In the genomic region with DNA sequence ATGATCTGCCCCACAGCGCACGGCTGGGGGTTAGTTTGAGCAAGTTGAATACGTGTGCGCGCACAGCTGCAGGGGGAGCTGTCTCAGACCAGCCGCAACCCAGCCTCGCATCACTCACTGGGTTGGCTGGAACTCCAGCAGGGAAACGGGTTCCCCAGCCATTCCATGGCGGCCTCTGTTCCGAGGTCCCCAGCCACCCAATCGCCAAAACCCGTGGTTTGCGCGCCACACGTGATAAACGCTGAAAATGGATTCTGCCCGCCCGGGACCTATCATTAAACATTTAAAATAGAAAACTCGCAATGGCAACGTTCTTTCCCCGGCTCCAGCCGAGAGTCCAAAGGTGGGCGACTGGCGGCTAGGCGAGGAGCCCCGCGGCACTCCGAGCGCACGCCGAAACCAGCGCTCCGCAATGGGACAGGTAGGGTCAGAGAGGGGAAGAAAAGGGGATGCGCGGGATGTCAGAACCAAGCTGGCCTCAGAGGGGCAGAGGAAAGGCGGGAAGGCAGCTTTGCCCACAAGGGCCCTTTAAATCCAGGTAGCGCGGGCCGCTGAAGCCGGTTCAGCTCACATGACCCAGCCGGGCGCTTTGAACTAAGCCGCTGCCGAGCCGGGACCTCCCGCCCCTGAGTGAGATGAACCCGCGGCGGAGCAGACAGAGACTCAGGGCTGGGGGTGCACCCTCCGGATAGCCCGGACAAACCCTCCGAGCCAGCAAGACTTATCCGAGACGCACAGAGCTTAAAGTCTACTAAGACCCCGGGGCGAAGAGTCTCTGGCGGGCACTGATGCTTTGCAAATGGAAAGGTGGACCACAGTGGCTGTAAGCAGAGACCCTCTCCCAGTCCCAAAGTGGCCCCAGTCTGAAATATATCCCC, we compare ENCODE assay signal across 8 mouse cellular contexts. TPM values are rescaled to one million over a fixed set of nuclear protein-coding genes. Genes with fewer than 3 reads are reported as not detected.
DNase-seq lines count a peak whose midpoint lies in the region; ATAC-seq and TF ChIP-seq lines count a peak whose summit lies in the region.

No protein-coding gene starts in this region.

- peak overlapping the region; percentile 99 for H3K4me2 ChIP-seq in embryonic facial prominence, embryonic 14.5 days (ENCODE audit: low read depth, low read length)
- peak overlapping the region; percentile 98 for H3K4me2 ChIP-seq in intestine, embryonic 16.5 days (ENCODE audit: low read depth, low read length)
- peak overlapping the region; percentile 55 for H3K4me2 ChIP-seq in liver, embryonic 16.5 days (ENCODE audit: low read depth, low read length)

- H3K9ac ChIP-seq in embryonic facial prominence, embryonic 14.5 days (ENCODE audit: low read depth, low read length), result peak overlapping the region; percentile 67
- H3K9ac ChIP-seq in intestine, embryonic 16.5 days (ENCODE audit: low read depth, low read length), result peak overlapping the region; percentile 80
- no peak overlapping the region for H3K9ac ChIP-seq in liver, embryonic 16.5 days (ENCODE audit: low read depth, low read length)

- ATAC-seq in embryonic facial prominence, embryonic 14.5 days (ENCODE audit: low read depth), result no peak
- ATAC-seq in intestine, embryonic 16.5 days, result peak; percentile 29
- peak; percentile 66 for ATAC-seq in liver, embryonic 16.5 days (ENCODE audit: low read depth)
- no peak for ATAC-seq in erythroid progenitor cell, adult 5-6 weeks (replicated peaks; ENCODE audit: low FRiP score, poor library complexity, severe bottlenecking)

- peak overlapping the region; percentile 67 for H3K4me3 ChIP-seq in embryonic facial prominence, embryonic 14.5 days (ENCODE audit: low read depth, low read length)
- H3K4me3 ChIP-seq in intestine, embryonic 16.5 days (ENCODE audit: low read length), result peak overlapping the region; percentile 69
- peak overlapping the region; percentile 54 for H3K4me3 ChIP-seq in liver, embryonic 16.5 days (ENCODE audit: low read depth, low read length)
- H3K4me3 ChIP-seq in thymus, adult 2 months (ENCODE audit: control insufficient read depth, insufficient read depth, low read length), result peak overlapping the region; percentile 64

- H3K27me3 ChIP-seq in embryonic facial prominence, embryonic 14.5 days (replicated peaks; ENCODE audit: control insufficient read depth, insufficient read depth, low read length), result peaks cover 16% of the 10 kb centered on the region; the same call in 1 of the 2 replicates
- peaks cover 4% of the 10 kb centered on the region; the same call in 1 of the 2 replicates for H3K27me3 ChIP-seq in intestine, embryonic 16.5 days (replicated peaks; ENCODE audit: control insufficient read depth, insufficient read depth, low read length)
- peaks cover 84% of the 10 kb centered on the region for H3K27me3 ChIP-seq in liver, embryonic 16.5 days (ENCODE audit: control insufficient read depth, insufficient read depth, low read depth, low read length)
- H3K27me3 ChIP-seq in thymus, adult 2 months (ENCODE audit: control insufficient read depth, insufficient read depth, low read length), result no peaks in the 10 kb centered on the region

- no peaks in the 10 kb centered on the region for H3K36me3 ChIP-seq in embryonic facial prominence, embryonic 14.5 days (ENCODE audit: control insufficient read depth, insufficient read depth, low read length)
- no peaks in the 10 kb centered on the region for H3K36me3 ChIP-seq in intestine, embryonic 16.5 days (ENCODE audit: control insufficient read depth, insufficient read depth, low read length)
- H3K36me3 ChIP-seq in liver, embryonic 16.5 days (ENCODE audit: control insufficient read depth, insufficient read depth), result no peaks in the 10 kb centered on the region
- H3K36me3 ChIP-seq in thymus, adult 2 months (ENCODE audit: control insufficient read depth, insufficient read depth, low read length), result no peaks in the 10 kb centered on the region

- 0 out of 2 replicates have a peak, but pooled peaks have one; percentile 34 for TF ChIP-seq CTCF in thymus, adult 2 months (IDR thresholded peaks at IDR 0.05; ENCODE audit: borderline replicate concordance, control insufficient read depth, extremely low read depth, insufficient read depth, low read length, poor library complexity)

- H3K9me3 ChIP-seq in embryonic facial prominence, embryonic 14.5 days (ENCODE audit: control insufficient read depth, low read length), result no peaks in the 10 kb centered on the region
- H3K9me3 ChIP-seq in intestine, embryonic 16.5 days (ENCODE audit: control insufficient read depth, low read length), result no peaks in the 10 kb centered on the region
- H3K9me3 ChIP-seq in liver, embryonic 16.5 days (replicated peaks; ENCODE audit: control insufficient read depth, low read length), result no peaks in the 10 kb centered on the region

- H3K27ac ChIP-seq in embryonic facial prominence, embryonic 14.5 days (replicated peaks; ENCODE audit: low read depth, low read length), result peak overlapping the region; percentile 86; the same call in 1 of the 2 replicates
- H3K27ac ChIP-seq in intestine, embryonic 16.5 days (ENCODE audit: low read length), result peak overlapping the region; percentile 92
- H3K27ac ChIP-seq in liver, embryonic 16.5 days (ENCODE audit: low read length), result no peak overlapping the region
- no peak overlapping the region for H3K27ac ChIP-seq in thymus, adult 2 months (ENCODE audit: control insufficient read depth, insufficient read depth, low read length)

- H3K4me1 ChIP-seq in embryonic facial prominence, embryonic 14.5 days (ENCODE audit: control insufficient read depth, insufficient read depth, low read length), result peaks cover 49% of the 10 kb centered on the region
- peaks cover 37% of the 10 kb centered on the region for H3K4me1 ChIP-seq in intestine, embryonic 16.5 days (ENCODE audit: control insufficient read depth, insufficient read depth, low read length)
- peaks cover 7% of the 10 kb centered on the region for H3K4me1 ChIP-seq in liver, embryonic 16.5 days (ENCODE audit: control insufficient read depth, low read depth, low read length)
- H3K4me1 ChIP-seq in thymus, adult 2 months (replicated peaks; ENCODE audit: control insufficient read depth, insufficient read depth, low read length), result peaks cover 47% of the 10 kb centered on the region

- no peak for TF ChIP-seq POLR2A in thymus, adult 2 months (IDR thresholded peaks at IDR 0.05; ENCODE audit: control insufficient read depth, extremely low read depth, insufficient read depth, low read length, poor library complexity)

- DNase-seq in right cerebral cortex, postnatal 4 days, result peak; percentile 19
- no peak for DNase-seq in right cerebral cortex, postnatal 36 days (ENCODE audit: low spot score in 2 of 2)
- DNase-seq in embryonic facial prominence, embryonic 14.5 days (ENCODE audit: low spot score), result peak; percentile 81
- peak; percentile 64 for DNase-seq in thymus, adult 2 months
- DNase-seq in ovary, adult 18-20 months (ENCODE audit: low spot score), result no peak

- under 1% methylated on average over 54 of the region's 57 CpGs for WGBS in embryonic facial prominence, embryonic 14.5 days
- under 1% methylated on average over 57 of the region's 57 CpGs for WGBS in intestine, embryonic 16.5 days
- WGBS in liver, embryonic 16.5 days (ENCODE audit: insufficient replicate concordance), result 1% methylated on average over 57 of the region's 57 CpGs
- WGBS in thymus, adult 2 months, result 2% methylated on average over 57 of the region's 57 CpGs

RNA-seq across cellular contexts. Expression of a gene that starts 1.1 kb away (rescaled TPM):
- 25.6 and 26.6 TPM in 2 replicates for polyA plus RNA-seq in embryonic facial prominence, embryonic 14.5 days (2014; fragmentation: Nextera tagmentation; extraction: Ambion mirVana)
- 19.6 and 24.9 TPM in 2 replicates for polyA plus RNA-seq in intestine, embryonic 16.5 days (2015; fragmentation: Nextera tagmentation; extraction: Ambion mirVana)
- polyA plus RNA-seq in liver, embryonic 16.5 days (2015; fragmentation: Nextera tagmentation; extraction: Ambion mirVana), result 1.8 and 2.7 TPM in 2 replicates
- 25.3 and 26.5 TPM in 2 replicates for polyA plus RNA-seq in thymus, adult 2 months (2012; rRNA removed)
- 0.36 TPM in 1 of 2 replicates, not detected in the other for total RNA-seq in erythroid progenitor cell, adult 5-6 weeks (2015; ENCODE audit: low replicate concordance)
- not detected in 2 replicates for total RNA-seq in erythroid progenitor cell, adult 5-6 weeks (2017; ENCODE audit: low replicate concordance)

RNA-seq across cellular contexts. Expression of a gene that starts 38.5 kb away (rescaled TPM):
- polyA plus RNA-seq in embryonic facial prominence, embryonic 14.5 days (2014; fragmentation: Nextera tagmentation; extraction: Ambion mirVana), result 1.8 and 3.1 TPM in 2 replicates
- polyA plus RNA-seq in intestine, embryonic 16.5 days (2015; fragmentation: Nextera tagmentation; extraction: Ambion mirVana), result 0.04 and 0.11 TPM in 2 replicates
- polyA plus RNA-seq in liver, embryonic 16.5 days (2015; fragmentation: Nextera tagmentation; extraction: Ambion mirVana), result not detected in 2 replicates
- polyA plus RNA-seq in thymus, adult 2 months (2012; rRNA removed), result 101 and 126 TPM in 2 replicates
- not detected in 2 replicates for total RNA-seq in erythroid progenitor cell, adult 5-6 weeks (2015; ENCODE audit: low replicate concordance)
- total RNA-seq in erythroid progenitor cell, adult 5-6 weeks (2017; ENCODE audit: low replicate concordance), result not detected in 2 replicates

Comparison
In these comparisons a context has a peak if more than half of its experiments do, and no peak if none do; other contexts are left out.
1. DNase-seq: peak in right cerebral cortex, postnatal 4 days (single experiment), embryonic facial prominence, embryonic 14.5 days (single experiment) and thymus, adult 2 months (single experiment); none in right cerebral cortex, postnatal 36 days (0 of 2) and ovary, adult 18-20 months (single experiment).
2. ATAC-seq: peak in intestine, embryonic 16.5 days (single experiment) and liver, embryonic 16.5 days (single experiment); none in embryonic facial prominence, embryonic 14.5 days (single experiment) and erythroid progenitor cell, adult 5-6 weeks (single experiment).
3. H3K27ac ChIP-seq: peak in embryonic facial prominence, embryonic 14.5 days (single experiment) and intestine, embryonic 16.5 days (single experiment); none in liver, embryonic 16.5 days (single experiment) and thymus, adult 2 months (single experiment).
4. RNA of a gene that starts 38.5 kb away (polyA plus RNA-seq): 101 to 126 TPM in thymus, adult 2 months; 1.8 to 3.1 TPM in embryonic facial prominence, embryonic 14.5 days, 0.04 to 0.11 TPM in intestine, embryonic 16.5 days and not detected in liver, embryonic 16.5 days; every median in the first group is over 10 times any median in the second.
5. Peak in every context shown above with its lines, with median percentiles within 50 percentile points of each other: H3K4me2 ChIP-seq and H3K4me3 ChIP-seq.